Mouse (Mus musculus) ES-E14 (cell line): ENCODE data around the gene Morn1.

ENCODE experiments used
- CHD2 ChIP-seq: IDR thresholded peaks from 2 replicates; pipeline ENCODE4 v1.6.1; 2014; ENCODE audit warnings: mild to moderate bottlenecking, low read depth, low read length, inconsistent platforms
- MAFK ChIP-seq: IDR thresholded peaks from 2 replicates; pipeline ENCODE4 v1.6.1; 2014; ENCODE audit warnings: mild to moderate bottlenecking, low read depth, low read length, inconsistent platforms; ENCODE audit not compliant: insufficient read depth
- ZC3H11A ChIP-seq: IDR thresholded peaks from 2 replicates; pipeline ENCODE4 v1.6.1; 2012; ENCODE audit warnings: low read depth, mild to moderate bottlenecking, inconsistent platforms, low read length, borderline replicate concordance

- TF ChIP-seq ZC3H11A: no peak
- TF ChIP-seq CHD2: no peak
- TF ChIP-seq MAFK: no peak
Observed at GRCm38 (mm10) chr4:155142836-155143235, 56.5 kb downstream of the Morn1 start.
